11 mouse cellular contexts compared by ENCODE assay signal in the genomic region with DNA sequence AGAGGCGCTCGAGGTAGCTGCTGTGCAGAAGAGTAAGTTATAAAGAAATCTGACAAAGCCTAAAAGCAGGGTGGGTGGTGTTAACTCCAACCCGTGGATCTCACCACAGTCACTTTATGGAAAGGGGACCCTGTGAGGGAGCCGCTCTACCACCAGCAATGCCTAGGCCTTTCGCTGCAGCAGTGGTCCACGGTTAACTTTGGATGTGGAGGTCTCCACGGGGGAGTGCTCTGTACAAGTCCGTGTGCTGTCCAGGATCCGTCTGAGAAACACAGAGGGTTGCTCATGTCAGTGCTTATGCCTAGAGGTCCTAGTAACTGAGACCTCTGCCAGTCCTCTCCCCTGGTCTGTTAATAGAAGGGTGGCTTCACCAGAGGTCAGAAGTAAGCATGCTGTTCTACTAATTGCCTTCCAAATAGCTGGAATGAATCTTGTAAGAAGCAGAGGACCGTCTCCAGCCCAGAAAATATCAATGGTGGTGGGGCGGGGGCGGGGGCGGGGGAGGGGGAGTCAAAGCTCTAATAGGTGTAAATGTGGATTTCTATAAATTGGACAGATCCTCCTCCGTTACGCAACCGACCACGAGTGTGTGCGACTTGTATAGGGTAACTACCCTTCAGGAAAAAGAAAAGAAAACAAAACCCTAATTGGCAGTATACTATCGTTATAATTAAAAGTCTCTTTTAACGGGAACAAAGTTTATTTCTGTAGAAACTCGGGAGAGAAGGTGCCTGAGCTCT.
DNase-seq lines count a peak whose midpoint lies in the region; ATAC-seq and TF ChIP-seq lines count a peak whose summit lies in the region.
"Had no signal": no experiment of that assay in that cellular context is flagged by ENCODE, and none has a peak within 500 bp of the region (broad histone marks: within the 10 kb centered on the region; RNA-seq: fewer than 3 reads in every experiment).

No protein-coding gene starts in this region.

- H3K27ac ChIP-seq in heart, postnatal 0 days (ENCODE audit: low read depth), result no peak overlapping the region
- H3K27ac ChIP-seq in embryonic facial prominence, embryonic 14.5 days (replicated peaks; ENCODE audit: low read depth, low read length), result no peak overlapping the region
- H3K27ac ChIP-seq in hindbrain, embryonic 12.5 days, result no peak overlapping the region
- H3K27ac ChIP-seq in midbrain, embryonic 12.5 days (replicated peaks), result no peak overlapping the region
- H3K27ac ChIP-seq in cerebellum, adult 2 months (ENCODE audit: insufficient read depth, low read length), result no peak overlapping the region

- no peak for TF ChIP-seq EP300 in heart, postnatal 0 days (IDR thresholded peaks at IDR 0.05; ENCODE audit: low read depth)

- DNase-seq in heart, postnatal 0 days (ENCODE audit: low spot score), result no peak
- DNase-seq in heart, postnatal 25 days (ENCODE audit: low spot score), result no peak
- DNase-seq in embryonic facial prominence, embryonic 14.5 days (ENCODE audit: low spot score), result no peak
- no peak for DNase-seq in adrenal gland, adult (ENCODE audit: inconsistent age in 2 of 2, low spot score in 1 of 2)
- DNase-seq in cerebellum, adult 2 months, result no peak
- no peak for DNase-seq in thymus, postnatal 25 days
- DNase-seq: kidney, adult 11 months had no signal

- H3K4me2 ChIP-seq in heart, postnatal 0 days (ENCODE audit: low read depth, low read length), result peak overlapping the region; percentile 59
- peak overlapping the region; percentile 31 for H3K4me2 ChIP-seq in embryonic facial prominence, embryonic 14.5 days (ENCODE audit: low read depth, low read length)
- peak overlapping the region; percentile 34 for H3K4me2 ChIP-seq in hindbrain, embryonic 12.5 days (replicated peaks)
- peak overlapping the region; percentile 41 for H3K4me2 ChIP-seq in midbrain, embryonic 12.5 days (replicated peaks)

- 30% methylated on average over 21 of the region's 21 CpGs for WGBS in heart, postnatal 0 days
- WGBS in embryonic facial prominence, embryonic 14.5 days, result 30% methylated on average over 21 of the region's 21 CpGs
- WGBS in hindbrain, embryonic 12.5 days, result 30% methylated on average over 21 of the region's 21 CpGs
- WGBS in midbrain, embryonic 12.5 days, result 34% methylated on average over 21 of the region's 21 CpGs
- 53% methylated on average over 21 of the region's 21 CpGs for WGBS in cerebellum, adult 2 months

- no peaks in the 10 kb centered on the region for H3K36me3 ChIP-seq in heart, postnatal 0 days (replicated peaks; ENCODE audit: control insufficient read depth, insufficient read depth, low read length)
- H3K36me3 ChIP-seq in embryonic facial prominence, embryonic 14.5 days (ENCODE audit: control insufficient read depth, insufficient read depth, low read length), result no peaks in the 10 kb centered on the region
- no peaks in the 10 kb centered on the region for H3K36me3 ChIP-seq in hindbrain, embryonic 12.5 days
- no peaks in the 10 kb centered on the region for H3K36me3 ChIP-seq in midbrain, embryonic 12.5 days

- TF ChIP-seq CTCF in heart, postnatal 0 days (IDR thresholded peaks at IDR 0.05; ENCODE audit: low read depth), result no peak
- no peak for TF ChIP-seq CTCF in cerebellum, adult 2 months (IDR thresholded peaks at IDR 0.05; ENCODE audit: borderline replicate concordance, insufficient read depth, low read depth, low read length)

- intact Hi-C loops in heart, postnatal 25 days (cut with DNase I), result no loop called here

- H3K4me1 ChIP-seq in heart, postnatal 0 days (ENCODE audit: control insufficient read depth, insufficient read depth), result peaks cover 4% of the 10 kb centered on the region; the same call in 1 of the 2 replicates
- 0 out of 2 replicates have a peak, but pooled peaks cover 3% of the 10 kb centered on the region for H3K4me1 ChIP-seq in embryonic facial prominence, embryonic 14.5 days (ENCODE audit: control insufficient read depth, insufficient read depth, low read length)
- H3K4me1 ChIP-seq in hindbrain, embryonic 12.5 days, result peaks cover 32% of the 10 kb centered on the region
- H3K4me1 ChIP-seq in midbrain, embryonic 12.5 days, result peaks cover 28% of the 10 kb centered on the region
- H3K4me1 ChIP-seq in cerebellum, adult 2 months (ENCODE audit: control insufficient read depth, insufficient read depth, low read length), result no peaks in the 10 kb centered on the region

- H3K4me3 ChIP-seq in heart, postnatal 0 days (ENCODE audit: low read depth, low read length), result peak overlapping the region; percentile 25
- H3K4me3 ChIP-seq in embryonic facial prominence, embryonic 14.5 days (ENCODE audit: low read depth, low read length), result no peak overlapping the region
- H3K4me3 ChIP-seq in hindbrain, embryonic 12.5 days, result no peak overlapping the region
- H3K4me3 ChIP-seq in midbrain, embryonic 12.5 days, result 0 out of 2 replicates have a peak overlapping the region, but pooled peaks have one; percentile 10
- H3K4me3 ChIP-seq in cerebellum, adult 2 months (replicated peaks; ENCODE audit: insufficient read depth, low read depth, low read length), result no peak overlapping the region

- no peak overlapping the region for H3K9ac ChIP-seq in heart, postnatal 0 days (replicated peaks; ENCODE audit: low read depth, low read length)
- 0 out of 2 replicates have a peak overlapping the region, but pooled peaks have one; percentile 35 for H3K9ac ChIP-seq in embryonic facial prominence, embryonic 14.5 days (ENCODE audit: low read depth, low read length)
- no peak overlapping the region for H3K9ac ChIP-seq in hindbrain, embryonic 12.5 days
- H3K9ac ChIP-seq in midbrain, embryonic 12.5 days (replicated peaks), result no peak overlapping the region

- no peaks in the 10 kb centered on the region for H3K9me3 ChIP-seq in heart, postnatal 0 days (replicated peaks; ENCODE audit: control insufficient read depth, low read length)
- H3K9me3 ChIP-seq in embryonic facial prominence, embryonic 14.5 days (ENCODE audit: control insufficient read depth, low read length), result no peaks in the 10 kb centered on the region
- H3K9me3 ChIP-seq in hindbrain, embryonic 12.5 days (replicated peaks), result no peaks in the 10 kb centered on the region
- no peaks in the 10 kb centered on the region for H3K9me3 ChIP-seq in midbrain, embryonic 12.5 days
- H3K9me3 ChIP-seq: megakaryocyte, embryonic 14.5 days had no signal

- no peak for ATAC-seq in heart, postnatal 0 days (ENCODE audit: insufficient read depth, low read depth)
- ATAC-seq in embryonic facial prominence, embryonic 14.5 days (ENCODE audit: low read depth), result no peak
- ATAC-seq in hindbrain, embryonic 12.5 days (ENCODE audit: low FRiP score), result 0 out of 2 replicates have a peak, but pooled peaks have one; percentile 16
- peak; percentile 56; the same call in 1 of the 2 replicates for ATAC-seq in midbrain, embryonic 12.5 days (ENCODE audit: low FRiP score, low read depth)

- no peak for TF ChIP-seq POLR2A in cerebellum, adult 2 months (IDR thresholded peaks at IDR 0.05; ENCODE audit: borderline replicate concordance, insufficient read depth, low read length)

- H3K27me3 ChIP-seq in heart, postnatal 0 days (ENCODE audit: control insufficient read depth, insufficient read depth, low read length), result 0 out of 2 replicates have a peak, but pooled peaks cover 11% of the 10 kb centered on the region
- H3K27me3 ChIP-seq in embryonic facial prominence, embryonic 14.5 days (replicated peaks; ENCODE audit: control insufficient read depth, insufficient read depth, low read length), result peaks cover 12% of the 10 kb centered on the region; the same call in 1 of the 2 replicates
- H3K27me3 ChIP-seq in hindbrain, embryonic 12.5 days, result peaks cover 12% of the 10 kb centered on the region
- H3K27me3 ChIP-seq in midbrain, embryonic 12.5 days, result peaks cover 12% of the 10 kb centered on the region
- no peaks in the 10 kb centered on the region; the same call in 1 of the 2 replicates for H3K27me3 ChIP-seq in cerebellum, adult 2 months (ENCODE audit: control insufficient read depth, insufficient read depth, low read length)
- H3K27me3 ChIP-seq: CH12.LX had no signal

Comparison
In these comparisons a context has a peak if more than half of its experiments do, and no peak if none do; other contexts are left out.
1. ATAC-seq: peak in hindbrain, embryonic 12.5 days (single experiment) and midbrain, embryonic 12.5 days (single experiment); none in heart, postnatal 0 days (single experiment) and embryonic facial prominence, embryonic 14.5 days (single experiment).
2. H3K4me3 ChIP-seq: peak in heart, postnatal 0 days (single experiment) and midbrain, embryonic 12.5 days (single experiment); none in embryonic facial prominence, embryonic 14.5 days (single experiment), hindbrain, embryonic 12.5 days (single experiment) and cerebellum, adult 2 months (single experiment).
3. Peak in every context shown above with its lines, with median percentiles within 50 percentile points of each other: H3K4me2 ChIP-seq.